Mouse (Mus musculus): Measurements from ENCODE around the gene Adamts16. TPM values are rescaled to one million over a fixed set of nuclear protein-coding genes. Genes with fewer than 3 reads are reported as not detected.
"Not testable (repeated sequence)": the region's sequence is repeated elsewhere in the genome, so short reads cannot be mapped to it uniquely, and the experiment has no call there.

The Adamts16 gene
- polyA plus RNA-seq, 1 experiment from 2014 or later, result 0.73 TPM

GRCm38 (mm10) chr13:70874741-70875140 is 33.1 kb upstream of the Adamts16 start:
- Histone ChIP-seq H3K4me3 (ENCODE audit: low read depth, low read length) (no peak overlapping the region), H3K9me3 (ENCODE audit: control insufficient read depth, low read length) (no peaks in the 10 kb centered on the region), H3K27me3 (ENCODE audit: control insufficient read depth, insufficient read depth, low read length) (no peaks in the 10 kb centered on the region), H3K36me3 (ENCODE audit: control insufficient read depth, insufficient read depth, low read length) (no peaks in the 10 kb centered on the region), H3K9ac (ENCODE audit: low read length) (no peak overlapping the region), H3K4me1 (ENCODE audit: control insufficient read depth, insufficient read depth, low read length) (no peaks in the 10 kb centered on the region), H3K4me2 (ENCODE audit: low read depth, severe bottlenecking) (no peak overlapping the region), H3K27ac (replicated peaks; ENCODE audit: low read depth, low read length) (no peak overlapping the region)
- ATAC-seq (ENCODE audit: insufficient number of reproducible peaks, low FRiP score, low TSS enrichment, low read depth) (no peak), DNase-seq (ENCODE audit: low spot score) (no peak)

GRCm38 (mm10) chr13:70873851-70874250 is 32.2 kb upstream of the Adamts16 start:
- 76% methylated on average over 13 of the region's 13 CpGs for WGBS
- not testable (repeated sequence) for H3K27me3 ChIP-seq (ENCODE audit: control insufficient read depth, insufficient read depth, low read length); H3K9me3 ChIP-seq (ENCODE audit: control insufficient read depth, low read length); DNase-seq (ENCODE audit: low spot score); H3K4me3 ChIP-seq (ENCODE audit: low read depth, low read length); H3K4me2 ChIP-seq (ENCODE audit: low read depth, severe bottlenecking); H3K36me3 ChIP-seq (ENCODE audit: control insufficient read depth, insufficient read depth, low read length); H3K4me1 ChIP-seq (ENCODE audit: control insufficient read depth, insufficient read depth, low read length); ATAC-seq (ENCODE audit: insufficient number of reproducible peaks, low FRiP score, low TSS enrichment, low read depth); H3K9ac ChIP-seq (ENCODE audit: low read length); H3K27ac ChIP-seq (replicated peaks; ENCODE audit: low read depth, low read length)

GRCm38 (mm10) chr13:70871049-70871448 is 29.4 kb upstream of the Adamts16 start:
- H3K36me3 ChIP-seq (ENCODE audit: control insufficient read depth, insufficient read depth, low read length), result no peaks in the 10 kb centered on the region
- H3K4me3 ChIP-seq (ENCODE audit: low read depth, low read length), result no peak overlapping the region
- WGBS, result 87% methylated on average over 3 of the region's 3 CpGs
- no peaks in the 10 kb centered on the region for H3K9me3 ChIP-seq (ENCODE audit: control insufficient read depth, low read length)
- H3K4me1 ChIP-seq (ENCODE audit: control insufficient read depth, insufficient read depth, low read length), result no peaks in the 10 kb centered on the region
- no peak overlapping the region for H3K4me2 ChIP-seq (ENCODE audit: low read depth, severe bottlenecking)
- ATAC-seq (ENCODE audit: insufficient number of reproducible peaks, low FRiP score, low TSS enrichment, low read depth), result no peak
- H3K27me3 ChIP-seq (ENCODE audit: control insufficient read depth, insufficient read depth, low read length), result no peaks in the 10 kb centered on the region
- no peak for DNase-seq (ENCODE audit: low spot score)
- H3K9ac ChIP-seq (ENCODE audit: low read length), result no peak overlapping the region
- no peak overlapping the region for H3K27ac ChIP-seq (replicated peaks; ENCODE audit: low read depth, low read length)

- no peak for DNase-seq (ENCODE audit: low spot score)
- WGBS, result 95% methylated on average over 11 of the region's 11 CpGs
- Histone ChIP-seq H3K27ac (replicated peaks; ENCODE audit: low read depth, low read length) (no peak overlapping the region), H3K4me2 (ENCODE audit: low read depth, severe bottlenecking) (no peak overlapping the region), H3K9ac (ENCODE audit: low read length) (no peak overlapping the region), H3K4me3 (ENCODE audit: low read depth, low read length) (no peak overlapping the region), H3K9me3 (ENCODE audit: control insufficient read depth, low read length) (no peaks in the 10 kb centered on the region), H3K4me1 (ENCODE audit: control insufficient read depth, insufficient read depth, low read length) (no peaks in the 10 kb centered on the region), H3K36me3 (ENCODE audit: control insufficient read depth, insufficient read depth, low read length) (no peaks in the 10 kb centered on the region), H3K27me3 (ENCODE audit: control insufficient read depth, insufficient read depth, low read length) (no peaks in the 10 kb centered on the region)
- no peak for ATAC-seq (ENCODE audit: insufficient number of reproducible peaks, low FRiP score, low TSS enrichment, low read depth)
Measured at GRCm38 (mm10) chr13:70866971-70867625, 25.5 kb upstream of the Adamts16 start.

GRCm38 (mm10) chr13:70865867-70866266 is 24.3 kb upstream of the Adamts16 start:
- H3K4me2 ChIP-seq (ENCODE audit: low read depth, severe bottlenecking), result no peak overlapping the region
- H3K4me1 ChIP-seq (ENCODE audit: control insufficient read depth, insufficient read depth, low read length), result no peaks in the 10 kb centered on the region
- no peaks in the 10 kb centered on the region for H3K27me3 ChIP-seq (ENCODE audit: control insufficient read depth, insufficient read depth, low read length)
- H3K27ac ChIP-seq (replicated peaks; ENCODE audit: low read depth, low read length), result no peak overlapping the region
- no peaks in the 10 kb centered on the region for H3K9me3 ChIP-seq (ENCODE audit: control insufficient read depth, low read length)
- ATAC-seq (ENCODE audit: insufficient number of reproducible peaks, low FRiP score, low TSS enrichment, low read depth), result no peak
- WGBS, result 87% methylated on average over 5 of the region's 5 CpGs
- DNase-seq (ENCODE audit: low spot score), result no peak
- no peak overlapping the region for H3K4me3 ChIP-seq (ENCODE audit: low read depth, low read length)
- H3K9ac ChIP-seq (ENCODE audit: low read length), result no peak overlapping the region
- H3K36me3 ChIP-seq (ENCODE audit: control insufficient read depth, insufficient read depth, low read length), result no peaks in the 10 kb centered on the region

- Histone ChIP-seq H3K27me3 (ENCODE audit: control insufficient read depth, insufficient read depth, low read length) (no peaks in the 10 kb centered on the region), H3K9ac (ENCODE audit: low read length) (no peak overlapping the region), H3K27ac (replicated peaks; ENCODE audit: low read depth, low read length) (no peak overlapping the region), H3K36me3 (ENCODE audit: control insufficient read depth, insufficient read depth, low read length) (no peaks in the 10 kb centered on the region), H3K4me3 (ENCODE audit: low read depth, low read length) (no peak overlapping the region), H3K4me2 (ENCODE audit: low read depth, severe bottlenecking) (no peak overlapping the region), H3K9me3 (ENCODE audit: control insufficient read depth, low read length) (no peaks in the 10 kb centered on the region), H3K4me1 (ENCODE audit: control insufficient read depth, insufficient read depth, low read length) (no peaks in the 10 kb centered on the region)
- DNase-seq (ENCODE audit: low spot score), result no peak
- 43% methylated on average over 7 of the region's 8 CpGs for WGBS
- ATAC-seq (ENCODE audit: insufficient number of reproducible peaks, low FRiP score, low TSS enrichment, low read depth), result no peak
Measured at GRCm38 (mm10) chr13:70862162-70862908, 20.7 kb upstream of the Adamts16 start.

- Histone ChIP-seq H3K9me3 (ENCODE audit: control insufficient read depth, low read length) (no peaks in the 10 kb centered on the region), H3K9ac (ENCODE audit: low read length) (no peak overlapping the region), H3K27ac (replicated peaks; ENCODE audit: low read depth, low read length) (no peak overlapping the region), H3K4me2 (ENCODE audit: low read depth, severe bottlenecking) (no peak overlapping the region), H3K4me1 (ENCODE audit: control insufficient read depth, insufficient read depth, low read length) (no peaks in the 10 kb centered on the region), H3K4me3 (ENCODE audit: low read depth, low read length) (no peak overlapping the region), H3K27me3 (ENCODE audit: control insufficient read depth, insufficient read depth, low read length) (no peaks in the 10 kb centered on the region), H3K36me3 (ENCODE audit: control insufficient read depth, insufficient read depth, low read length) (no peaks in the 10 kb centered on the region)
- ATAC-seq (ENCODE audit: insufficient number of reproducible peaks, low FRiP score, low TSS enrichment, low read depth), result no peak
- no peak for DNase-seq (ENCODE audit: low spot score)
Measured at GRCm38 (mm10) chr13:70853601-70854000, 12.0 kb upstream of the Adamts16 start.

- ATAC-seq (ENCODE audit: insufficient number of reproducible peaks, low FRiP score, low TSS enrichment, low read depth) (no peak), DNase-seq (ENCODE audit: low spot score) (no peak)
- Histone ChIP-seq H3K9ac (ENCODE audit: low read length) (no peak overlapping the region), H3K27me3 (ENCODE audit: control insufficient read depth, insufficient read depth, low read length) (peaks cover 8% of the 10 kb centered on the region), H3K27ac (replicated peaks; ENCODE audit: low read depth, low read length) (no peak overlapping the region), H3K36me3 (ENCODE audit: control insufficient read depth, insufficient read depth, low read length) (no peaks in the 10 kb centered on the region), H3K4me1 (ENCODE audit: control insufficient read depth, insufficient read depth, low read length) (no peaks in the 10 kb centered on the region), H3K9me3 (ENCODE audit: control insufficient read depth, low read length) (no peaks in the 10 kb centered on the region), H3K4me3 (ENCODE audit: low read depth, low read length) (no peak overlapping the region), H3K4me2 (ENCODE audit: low read depth, severe bottlenecking) (no peak overlapping the region)
- 58% methylated on average over 2 of the region's 2 CpGs for WGBS
Measured at GRCm38 (mm10) chr13:70846933-70847332, 5.3 kb upstream of the Adamts16 start.
